Mouse (Mus musculus): ENCODE measurements around the gene Fgfr2.

The Fgfr2 gene

DNA sequence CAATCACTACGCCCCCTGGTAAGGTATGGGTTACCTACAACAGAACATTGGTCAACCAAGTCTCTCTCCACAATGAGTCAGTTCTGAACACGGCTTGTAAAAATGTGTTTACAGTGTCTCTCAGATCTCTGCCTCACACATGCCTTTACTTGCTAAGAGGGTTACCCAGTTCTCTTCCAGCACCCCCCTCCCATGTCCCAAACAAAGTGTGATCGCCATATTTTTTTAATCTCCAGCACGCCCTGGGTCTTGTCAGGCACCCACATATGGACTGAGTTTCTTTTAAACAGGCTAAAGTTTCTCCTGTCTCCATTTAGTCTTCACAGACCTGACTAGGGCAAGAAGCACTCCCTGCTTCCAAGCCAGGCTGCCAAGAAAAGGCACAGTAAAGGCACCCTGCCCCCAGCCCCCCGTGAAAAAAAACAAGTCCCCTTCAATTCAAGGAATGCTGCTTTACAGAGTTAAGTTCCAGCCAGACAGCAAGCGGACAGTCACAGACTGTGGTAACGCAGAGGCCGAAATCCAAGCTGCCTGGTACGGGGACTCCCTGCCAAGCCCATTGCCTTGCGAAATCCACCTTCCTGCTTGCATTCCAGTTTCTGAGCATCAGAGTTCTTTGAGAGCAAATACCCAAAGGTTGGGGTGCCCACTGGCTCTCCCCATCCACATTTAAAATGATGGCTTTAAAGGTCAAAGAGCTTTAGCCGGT is 2834.3 kb downstream of the Fgfr2 start:
- DNase-seq: no peak

DNA sequence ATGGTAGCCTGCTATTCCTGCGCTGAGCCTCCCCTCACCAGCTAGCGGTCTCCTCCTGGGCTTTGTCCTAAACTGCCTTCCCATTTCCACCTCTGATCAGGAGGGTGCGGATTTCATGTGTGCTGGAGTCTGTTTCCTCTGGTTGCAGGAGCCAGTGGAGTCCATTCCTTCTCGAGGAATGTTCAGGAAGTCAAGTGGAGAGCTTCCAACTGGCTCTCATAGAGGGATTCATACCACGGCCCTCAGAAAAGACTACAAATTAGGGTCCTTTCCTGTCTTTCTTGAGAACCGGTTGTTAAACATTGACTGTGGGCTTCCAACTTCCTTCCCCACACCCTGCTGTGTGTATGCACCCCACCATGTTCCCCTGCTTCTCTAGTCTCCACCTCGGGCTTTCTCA is 2834.9 kb downstream of the Fgfr2 start:
- DNase-seq: no peak

GRCm38 (mm10) chr7:130278738-130279705 is 2844.1 kb downstream of the Fgfr2 start:
- DNase-seq: no peak

GRCm38 (mm10) chr7:130278000-130278737 is 2845.0 kb downstream of the Fgfr2 start:
- DNase-seq: no peak

DNA sequence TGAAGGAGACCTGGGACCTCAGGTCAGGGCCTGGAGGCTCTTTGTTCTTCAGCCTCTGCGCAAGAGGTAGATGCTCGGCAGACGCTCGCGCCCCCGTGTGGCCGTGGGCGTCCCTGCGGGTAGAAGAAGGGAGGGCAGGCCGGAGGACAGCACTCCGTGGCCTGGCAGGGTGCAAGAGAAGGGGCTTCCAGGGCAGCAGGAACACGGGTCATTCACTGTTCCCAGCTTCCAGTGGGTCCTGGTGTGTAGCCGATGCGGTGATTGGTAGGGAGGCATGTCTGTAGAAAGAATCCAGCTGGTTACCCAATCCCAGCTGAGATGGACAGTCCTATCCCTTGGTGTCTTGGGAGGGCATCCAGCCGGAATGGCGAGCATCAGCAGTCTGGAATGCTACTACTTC is 2849.9 kb downstream of the Fgfr2 start:
- DNase-seq: peak; percentile 48

- no peak for DNase-seq
Measured at GRCm38 (mm10) chr7:130270807-130271206, 2852.3 kb downstream of the Fgfr2 start.

- DNase-seq: no peak
Measured at GRCm38 (mm10) chr7:130269124-130269867, 2853.9 kb downstream of the Fgfr2 start.

DNA sequence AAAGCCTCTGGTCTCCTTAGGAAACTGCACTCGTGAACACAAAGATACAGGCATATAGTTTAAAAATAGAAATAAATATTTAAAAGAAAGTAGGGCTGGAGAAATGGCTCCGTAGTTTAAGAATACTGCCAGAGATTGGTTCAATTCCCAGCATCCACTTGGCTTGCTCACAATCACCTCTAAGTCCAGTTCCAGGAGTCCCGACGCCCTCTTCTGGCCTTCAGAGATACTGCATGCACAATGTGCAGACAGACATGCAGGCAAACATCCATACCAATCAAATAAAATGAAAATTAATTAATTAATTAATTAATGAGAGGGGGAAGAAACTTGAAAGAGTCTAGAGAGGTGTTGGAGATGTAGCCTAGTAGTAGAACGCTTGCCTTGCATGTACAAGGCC is 2856.1 kb downstream of the Fgfr2 start:
- DNase-seq: no peak

GRCm38 (mm10) chr7:130266166-130266490 is 2857.0 kb downstream of the Fgfr2 start:
- DNase-seq: no peak

- no peak for DNase-seq
Measured at GRCm38 (mm10) chr7:130265319-130266165, 2857.6 kb downstream of the Fgfr2 start.

DNA sequence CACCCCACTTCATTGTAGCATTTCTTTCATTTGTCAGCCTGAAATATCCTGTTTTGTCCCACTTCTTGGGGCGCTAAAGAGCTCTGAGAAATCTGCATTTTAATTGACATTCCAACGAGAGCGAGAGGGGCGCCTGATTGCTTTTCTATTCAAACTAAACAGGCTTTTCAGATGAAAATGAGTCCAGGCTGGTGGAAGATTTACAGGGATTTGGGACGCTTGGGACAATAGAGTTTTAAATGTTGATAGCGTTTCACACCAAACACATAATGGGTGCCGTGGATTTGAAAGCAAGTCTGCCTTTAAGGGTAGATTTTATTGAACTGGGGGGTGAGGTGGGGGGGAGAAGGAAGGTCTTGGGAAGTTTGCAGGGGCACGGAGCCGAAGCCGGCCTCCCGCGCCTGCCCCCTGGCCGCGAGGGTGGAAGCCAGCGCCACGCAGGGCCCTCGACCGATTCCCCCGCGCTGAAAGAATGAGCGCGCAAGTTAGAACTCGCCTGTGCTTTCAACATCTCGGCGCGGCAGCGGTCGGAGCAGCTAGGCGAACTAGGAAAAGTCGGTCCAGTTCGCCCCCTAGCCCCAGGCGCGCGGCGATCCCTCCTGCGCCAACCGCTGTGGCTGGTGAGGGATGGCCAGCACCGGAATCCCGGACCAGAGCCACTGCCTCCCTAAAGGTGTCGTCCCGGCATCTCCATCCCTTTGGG is 2858.4 kb downstream of the Fgfr2 start:
- no peak for DNase-seq

GRCm38 (mm10) chr7:130263799-130264351 is 2859.3 kb downstream of the Fgfr2 start:
- no peak for DNase-seq

DNA sequence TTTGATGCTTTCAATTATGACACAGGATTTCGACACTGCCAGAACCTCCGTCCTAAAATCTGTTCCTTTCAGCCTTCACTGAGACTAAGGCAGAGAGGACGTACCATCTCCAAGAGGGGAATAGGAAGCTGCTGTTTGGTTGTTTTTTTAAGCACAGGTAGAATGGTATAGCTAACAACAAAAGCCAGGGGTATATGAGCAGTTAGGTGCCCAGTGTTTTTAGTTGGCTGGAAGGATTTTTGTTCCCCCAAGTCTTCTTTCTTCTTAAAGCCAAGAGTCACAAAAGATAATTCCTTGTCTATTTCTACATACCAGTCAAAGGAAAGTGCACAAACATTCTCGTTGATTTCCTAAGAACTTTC is 2859.9 kb downstream of the Fgfr2 start:
- DNase-seq: no peak

DNA sequence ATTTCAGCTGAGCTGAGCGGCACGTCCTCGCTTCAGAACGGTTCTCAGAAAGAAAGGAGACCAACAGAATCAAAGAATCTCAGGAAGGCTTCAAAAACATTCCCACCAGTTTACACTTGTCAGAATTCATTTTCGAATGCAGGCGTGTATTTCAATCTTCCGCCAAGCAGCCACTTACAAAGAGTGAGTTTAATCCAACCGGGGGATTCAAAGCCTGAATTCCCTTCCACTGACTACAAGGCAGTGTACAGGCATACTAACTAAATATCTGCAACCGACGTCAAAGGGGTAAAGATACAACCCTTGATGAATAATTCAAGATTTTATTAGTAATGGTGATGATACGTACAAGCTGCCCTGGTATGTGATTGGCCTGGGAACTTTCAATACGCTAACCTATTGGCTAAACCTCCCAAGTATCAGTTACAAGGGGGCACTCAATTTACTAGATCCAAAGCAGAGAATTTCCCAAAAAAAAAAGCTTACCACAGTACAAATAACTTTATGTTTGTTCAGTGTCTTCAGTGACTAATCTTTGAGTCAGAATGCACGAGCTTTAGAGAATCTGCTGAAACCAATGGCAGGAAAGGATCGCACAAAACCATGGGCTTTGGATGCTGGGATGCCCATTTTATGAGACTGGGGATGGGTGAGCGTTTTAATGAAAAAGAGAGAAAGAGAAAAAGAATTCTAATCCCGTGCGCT is 2860.5 kb downstream of the Fgfr2 start:
- no peak for DNase-seq

GRCm38 (mm10) chr7:130261684-130262527 is 2861.2 kb downstream of the Fgfr2 start:
- DNase-seq: no peak

GRCm38 (mm10) chr7:130260905-130261683 is 2862.1 kb downstream of the Fgfr2 start:
- DNase-seq: no peak

- DNase-seq: no peak
Measured at GRCm38 (mm10) chr7:130260060-130260459, 2863.1 kb downstream of the Fgfr2 start.

DNA sequence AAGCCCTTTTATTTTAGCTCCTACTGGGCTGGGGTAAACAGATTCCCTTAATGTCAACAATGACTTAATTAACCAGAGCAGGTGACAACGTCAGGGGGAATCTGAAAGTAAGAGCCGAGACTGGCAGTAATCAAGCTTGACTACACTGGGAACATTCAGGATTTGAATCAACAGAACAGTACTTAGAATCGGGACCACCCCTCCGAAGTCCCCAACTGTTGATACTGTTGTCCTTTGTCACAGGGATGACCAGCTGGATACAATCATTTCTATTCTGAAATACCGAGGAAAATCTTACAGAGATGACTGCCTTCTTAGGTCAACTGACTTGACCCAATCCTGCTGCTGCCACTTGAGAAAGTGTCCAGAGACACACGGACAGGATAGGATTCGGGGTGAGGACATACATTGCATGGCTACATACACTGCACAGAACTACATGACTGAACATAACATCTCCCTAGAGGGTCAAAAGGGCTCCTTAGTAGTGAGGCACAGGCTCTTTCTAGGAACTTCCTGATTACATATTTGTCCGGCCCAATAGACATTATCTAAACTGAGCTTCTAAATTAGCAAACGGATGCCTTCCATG is 2864.3 kb downstream of the Fgfr2 start:
- no peak for DNase-seq

Data from cerebellum, adult 9-10 months (tissue).